Mouse (Mus musculus) forebrain, embryonic 14.5 days (tissue): ENCODE data around the gene Aatf. TPM values are rescaled to one million over a fixed set of nuclear protein-coding genes. Genes with fewer than 3 reads are reported as not detected.
"Not testable (repeated sequence)": the region's sequence is repeated elsewhere in the genome, so short reads cannot be mapped to it uniquely, and the experiment has no call there.

Experiments used
- ATAC-seq: fragments of 200-750 bp; cut with Nextera tagmentation; 2 replicates; pipeline ENCODE4 v1.8.0; 2017; ENCODE audit warnings: mild to moderate bottlenecking, moderate library complexity
- DNase-seq: peaks from one replicate; pipeline ENCODE4 v3.0.0-alpha.2; 2015; ENCODE audit warnings: low spot score
- H3K27ac ChIP-seq: fragments of 300-500 bp; sonication (generic); 2 replicates; pipeline ENCODE4 v1.5.1; 2014; ENCODE audit warnings: low read depth, mild to moderate bottlenecking, control low read depth, low read length, moderate library complexity
- H3K27me3 ChIP-seq: fragments of 300-500 bp; sonication (generic); replicated peaks from 2 replicates; pipeline ENCODE4 v1.6.1; 2014; ENCODE audit warnings: low read length, control low read depth, mixed read lengths; ENCODE audit not compliant: control insufficient read depth, insufficient read depth
- H3K36me3 ChIP-seq: fragments of 300-500 bp; sonication (generic); 2 replicates; pipeline ENCODE4 v1.6.1; 2014; ENCODE audit warnings: low read length, control low read depth; ENCODE audit not compliant: control insufficient read depth, insufficient read depth
- H3K4me1 ChIP-seq: fragments of 300-500 bp; sonication (generic); 2 replicates; pipeline ENCODE4 v1.6.1; 2014; ENCODE audit warnings: antibody characterized with exemption, low read length, control low read depth; ENCODE audit not compliant: control insufficient read depth, insufficient read depth
- H3K4me2 ChIP-seq: fragments of 300-500 bp; sonication (generic); 2 replicates; pipeline ENCODE4 v1.6.1; 2014; ENCODE audit warnings: mild to moderate bottlenecking, control low read depth, low read length
- H3K4me3 ChIP-seq: fragments of 300-500 bp; sonication (generic); 2 replicates; pipeline ENCODE4 v1.5.1; 2014; ENCODE audit warnings: low read depth, low read length, control low read depth
- H3K9ac ChIP-seq: fragments of 300-500 bp; sonication (generic); 2 replicates; pipeline ENCODE4 v1.6.1; 2014; ENCODE audit warnings: mild to moderate bottlenecking, low read length, control low read depth, moderate library complexity
- H3K9me3 ChIP-seq: fragments of 300-500 bp; sonication (generic); replicated peaks from 2 replicates; pipeline ENCODE4 v1.6.1; 2016; ENCODE audit warnings: low read length, control low read depth, mixed read lengths; ENCODE audit not compliant: control insufficient read depth
- WGBS: fragments of 180-500 bp; shearing (Covaris S2); extraction: QIAGEN DNeasy Blood & Tissue Kit; methylation state at CpG from one replicate; pipeline ENCODE4 v1.1.7; 2014; 5-methylcytosine and 5-hydroxymethylcytosine counted together
- polyA plus RNA-seq: library from polyadenylated mRNA; unstranded; fragments of >200 nt; fragmentation: Nextera tagmentation; extraction: Ambion mirVana; gene quantifications from 2 replicates; pipeline ENCODE4 v1.2.1, GENCODE M21; 2014

The Aatf gene
- polyA plus RNA-seq, 1 experiment from 2014 or later = 45.5 TPM

DNA sequence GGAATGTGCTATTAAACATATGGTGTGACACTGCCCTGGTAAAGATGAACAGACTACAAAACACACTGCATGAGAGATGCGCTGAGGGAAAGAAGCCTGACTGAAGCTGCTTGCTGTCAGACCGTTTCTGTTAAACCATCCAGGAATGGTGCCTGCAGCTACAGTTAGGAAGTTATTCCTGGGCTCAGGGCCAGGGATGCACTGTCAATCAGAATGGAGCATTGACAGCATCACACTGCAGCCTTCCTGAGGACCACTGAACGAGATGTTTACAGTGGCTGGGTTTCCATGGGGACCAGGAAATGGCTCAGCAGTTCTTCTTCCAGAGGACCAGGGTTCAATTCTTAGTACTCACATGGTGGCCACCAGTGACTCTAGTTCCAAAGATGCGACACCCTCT is 102.9 kb downstream of the Aatf start:
- Histone ChIP-seq H3K36me3 (no peaks in the 10 kb centered on the region), H3K9ac (no peak overlapping the region), H3K27ac (no peak overlapping the region), H3K4me1 (peaks cover 8% of the 10 kb centered on the region), H3K9me3 (no peaks in the 10 kb centered on the region), H3K4me3 (no peak overlapping the region), H3K4me2 (no peak overlapping the region), H3K27me3 (no peaks in the 10 kb centered on the region)
- 51% methylated on average over 4 of the region's 4 CpGs for WGBS
- DNase-seq (peak; percentile 75), ATAC-seq (peak; percentile 32; the same call in 1 of the 2 replicates)

DNA sequence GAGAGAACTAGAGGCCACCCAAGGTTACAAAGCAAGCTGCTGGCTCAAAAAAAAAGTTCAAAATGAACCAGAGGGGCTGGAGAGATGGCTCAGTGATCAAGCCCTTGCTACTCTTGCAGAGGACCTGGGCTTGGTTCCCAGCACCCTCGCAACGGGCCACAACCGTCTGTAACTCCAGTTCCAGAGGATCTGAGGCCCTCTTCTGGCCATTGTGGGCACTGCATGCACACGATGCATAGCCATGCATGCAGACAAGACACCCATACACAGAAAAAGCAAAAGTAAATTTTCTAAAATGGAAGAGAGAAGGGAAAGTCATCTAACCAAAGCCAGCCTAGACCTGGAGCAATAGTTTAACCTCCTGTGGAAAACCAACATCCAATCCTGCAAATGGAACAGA is 106.6 kb downstream of the Aatf start:
- H3K36me3 ChIP-seq = no peaks in the 10 kb centered on the region
- no peaks in the 10 kb centered on the region for H3K4me1 ChIP-seq
- H3K27me3 ChIP-seq = no peaks in the 10 kb centered on the region
- ATAC-seq = no peak
- 95% methylated on average over 4 of the region's 4 CpGs for WGBS
- no peak for DNase-seq
- no peak overlapping the region for H3K9ac ChIP-seq
- no peak overlapping the region for H3K4me2 ChIP-seq
- H3K4me3 ChIP-seq = no peak overlapping the region
- no peak overlapping the region for H3K27ac ChIP-seq
- no peaks in the 10 kb centered on the region for H3K9me3 ChIP-seq

DNA sequence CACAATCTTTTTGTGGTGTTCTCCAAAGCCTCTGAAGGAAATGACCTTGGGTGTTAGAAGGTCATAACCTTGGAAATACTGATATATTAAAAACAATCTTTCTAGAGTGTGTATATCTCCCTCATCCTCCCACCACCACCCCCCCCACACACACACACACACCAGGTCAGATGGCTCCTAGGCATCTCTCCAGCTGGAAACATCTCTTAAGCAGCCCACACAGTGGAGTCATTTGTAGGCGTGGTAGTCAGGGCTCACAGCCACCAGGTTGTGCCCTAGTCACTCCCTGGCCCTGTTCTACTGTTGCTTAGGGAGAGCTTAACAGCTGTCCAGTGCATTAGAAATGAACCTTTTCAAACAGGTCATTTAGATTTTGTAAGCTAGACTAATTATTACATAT is 118.3 kb downstream of the Aatf start:
- ATAC-seq = no peak
- WGBS = 77% methylated on average over 1 of the region's 1 CpGs
- no peaks in the 10 kb centered on the region for H3K9me3 ChIP-seq

DNA sequence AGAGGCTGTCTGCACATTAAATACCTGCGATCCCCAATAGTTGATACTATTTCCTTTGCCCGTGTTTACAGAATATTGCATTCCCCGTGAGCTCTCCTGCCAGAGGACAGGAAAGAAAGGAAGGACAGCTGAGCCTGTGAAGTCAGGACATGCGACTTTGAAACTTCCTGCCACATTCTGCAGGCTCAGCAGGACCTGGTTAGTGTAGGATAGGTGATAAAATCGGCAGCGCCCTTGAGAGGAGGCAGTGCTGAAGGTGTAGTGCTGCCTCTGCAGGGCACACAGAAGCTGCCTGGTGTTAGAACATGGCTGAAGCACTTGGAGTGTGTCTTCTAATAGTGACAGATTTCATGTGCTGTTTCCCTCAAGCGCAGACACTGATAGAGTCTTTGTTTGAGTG is 119.8 kb downstream of the Aatf start:
- no peaks in the 10 kb centered on the region for H3K9me3 ChIP-seq
- H3K36me3 ChIP-seq = peaks cover 37% of the 10 kb centered on the region
- no peaks in the 10 kb centered on the region; the same call in 1 of the 2 replicates for H3K4me1 ChIP-seq
- no peak overlapping the region for H3K27ac ChIP-seq
- no peak overlapping the region for H3K4me2 ChIP-seq
- DNase-seq = no peak
- no peak for ATAC-seq
- H3K9ac ChIP-seq = no peak overlapping the region
- H3K4me3 ChIP-seq = no peak overlapping the region
- 87% methylated on average over 7 of the region's 7 CpGs for WGBS
- no peaks in the 10 kb centered on the region for H3K27me3 ChIP-seq

More for the DNA sequence above, 118.3 kb downstream of the Aatf start:
- Histone ChIP-seq H3K27me3 (no peaks in the 10 kb centered on the region), H3K4me1 (no peaks in the 10 kb centered on the region; the same call in 1 of the 2 replicates), H3K36me3 (peaks cover 40% of the 10 kb centered on the region), H3K4me3 (no peak overlapping the region), H3K4me2 (no peak overlapping the region), H3K27ac (no peak overlapping the region), H3K9ac (no peak overlapping the region)
- DNase-seq = no peak

DNA sequence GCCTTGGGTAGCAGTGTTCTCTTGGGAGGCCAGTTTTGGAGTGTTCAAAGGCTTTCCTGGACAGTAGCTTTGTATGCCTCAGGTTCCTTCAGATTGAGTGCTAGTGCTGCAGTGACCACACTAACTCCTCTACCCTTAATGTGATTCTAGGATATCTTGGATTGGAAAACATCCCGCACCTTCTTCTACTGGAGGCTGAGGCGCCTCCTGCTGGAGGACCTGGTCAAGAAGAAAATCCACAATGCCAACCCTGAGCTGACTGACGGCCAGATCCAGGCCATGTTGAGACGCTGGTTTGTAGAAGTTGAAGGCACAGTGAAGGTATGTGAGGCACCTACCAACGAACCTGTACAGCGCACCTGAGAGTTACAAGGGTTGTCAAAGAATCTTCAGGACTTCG is 121.3 kb downstream of the Aatf start:
- not testable (repeated sequence) for H3K27ac ChIP-seq, H3K9me3 ChIP-seq, ATAC-seq, DNase-seq, H3K4me1 ChIP-seq, H3K27me3 ChIP-seq, H3K9ac ChIP-seq, H3K4me2 ChIP-seq, H3K4me3 ChIP-seq
- peaks cover 27% of the 10 kb centered on the region for H3K36me3 ChIP-seq
- 83% methylated on average over 7 of the region's 7 CpGs for WGBS

DNA sequence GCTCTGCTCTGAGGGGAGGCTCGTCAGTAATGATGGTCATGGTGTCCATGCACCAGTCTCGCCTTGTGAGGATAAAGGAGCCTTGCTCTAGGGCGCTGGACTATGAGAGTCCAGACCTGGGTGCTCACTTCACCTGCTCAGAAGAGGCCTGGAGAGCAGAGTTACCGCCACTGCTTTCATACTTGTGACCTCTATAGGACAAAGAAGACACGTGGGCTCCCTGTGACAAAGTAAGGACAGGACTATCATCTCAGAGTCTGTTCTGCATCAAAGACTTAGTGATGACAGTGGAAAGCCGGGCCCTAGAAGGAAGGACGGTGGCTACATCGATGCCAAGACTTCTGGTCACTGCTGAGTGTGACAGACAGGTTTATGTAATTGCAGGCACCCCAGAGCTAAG is 122.2 kb downstream of the Aatf start:
- DNase-seq (no peak), ATAC-seq (no peak)
- WGBS = 87% methylated on average over 8 of the region's 8 CpGs
- H3K9ac ChIP-seq = no peak overlapping the region
- no peak overlapping the region for H3K27ac ChIP-seq
- H3K36me3 ChIP-seq = peaks cover 30% of the 10 kb centered on the region
- H3K9me3 ChIP-seq = no peaks in the 10 kb centered on the region
- no peak overlapping the region for H3K4me2 ChIP-seq
- no peak overlapping the region for H3K4me3 ChIP-seq
- H3K4me1 ChIP-seq = no peaks in the 10 kb centered on the region
- no peaks in the 10 kb centered on the region for H3K27me3 ChIP-seq

DNA sequence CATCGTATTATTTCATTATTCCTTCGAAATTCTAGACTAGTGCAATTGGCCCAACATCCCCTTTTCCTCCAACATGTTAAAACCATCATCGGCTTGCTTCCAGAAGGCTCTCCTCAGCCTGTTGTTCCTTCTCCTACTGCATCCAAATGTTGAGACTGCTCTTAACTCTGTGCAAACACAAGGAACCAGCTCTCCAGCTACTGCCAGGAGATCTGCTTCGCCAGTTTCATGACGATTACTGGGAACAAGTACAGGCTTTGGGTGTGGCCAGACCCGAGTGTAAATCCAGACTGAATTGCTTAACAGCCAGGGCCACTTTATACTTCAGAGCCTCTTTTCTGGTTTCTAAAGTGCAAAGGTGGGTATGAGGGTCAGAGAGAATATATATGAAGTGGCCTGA is 124.0 kb downstream of the Aatf start:
- peaks cover 34% of the 10 kb centered on the region for H3K36me3 ChIP-seq
- WGBS = 85% methylated on average over 6 of the region's 6 CpGs
- ATAC-seq (no peak), DNase-seq (no peak)
- H3K4me1 ChIP-seq = no peaks in the 10 kb centered on the region
- no peak overlapping the region for H3K27ac ChIP-seq
- H3K9me3 ChIP-seq = no peaks in the 10 kb centered on the region
- no peak overlapping the region for H3K4me2 ChIP-seq
- H3K4me3 ChIP-seq = no peak overlapping the region
- no peak overlapping the region for H3K9ac ChIP-seq
- H3K27me3 ChIP-seq = no peaks in the 10 kb centered on the region

DNA sequence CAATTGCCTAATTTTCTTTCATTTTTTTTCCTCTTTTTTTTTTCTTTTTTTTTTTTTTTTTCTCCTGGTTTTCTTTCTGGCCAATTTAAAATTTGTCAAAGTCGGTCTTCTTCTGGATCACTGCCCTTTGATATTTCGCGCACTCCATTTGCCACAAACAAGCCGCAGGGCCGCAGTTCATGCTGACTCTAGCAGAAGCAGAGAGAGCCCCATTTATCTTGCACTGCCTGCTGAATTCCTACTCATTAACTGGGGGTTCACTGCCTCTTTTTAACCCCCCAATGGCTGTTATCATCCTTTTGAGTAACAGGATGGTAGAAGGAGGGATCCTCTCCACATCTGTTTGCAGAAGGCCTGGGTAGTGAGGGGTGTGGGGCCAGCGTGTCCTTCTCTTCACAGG is 129.4 kb downstream of the Aatf start:
- H3K27me3 ChIP-seq = no peaks in the 10 kb centered on the region
- no peaks in the 10 kb centered on the region for H3K9me3 ChIP-seq
- H3K4me3 ChIP-seq = no peak overlapping the region
- H3K27ac ChIP-seq = no peak overlapping the region
- H3K4me1 ChIP-seq = peaks cover 7% of the 10 kb centered on the region; the same call in 1 of the 2 replicates
- H3K4me2 ChIP-seq = no peak overlapping the region
- ATAC-seq (no peak), DNase-seq (no peak)
- peaks cover 7% of the 10 kb centered on the region for H3K36me3 ChIP-seq
- 40% methylated on average over 6 of the region's 6 CpGs for WGBS
- no peak overlapping the region for H3K9ac ChIP-seq

DNA sequence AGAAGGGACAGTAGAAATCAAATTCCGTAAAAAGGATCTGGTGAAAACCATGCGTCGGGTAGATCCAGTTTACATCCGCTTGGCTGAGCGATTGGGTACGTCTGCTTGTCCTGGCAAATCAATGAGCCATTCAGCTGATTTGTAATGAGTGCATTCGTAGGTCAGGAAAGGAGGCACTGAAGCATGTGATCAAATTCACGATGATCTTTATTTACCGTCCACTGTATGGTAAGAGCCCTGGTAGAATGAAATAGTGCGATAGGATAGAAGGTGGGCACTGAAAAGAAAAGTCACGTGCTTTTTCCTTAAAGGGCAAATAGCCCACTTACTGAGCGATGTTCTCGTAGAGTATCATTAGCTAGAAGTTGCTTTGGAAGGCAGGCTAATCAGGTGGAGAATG is 130.9 kb downstream of the Aatf start:
- peak; percentile 66 for ATAC-seq

More for the DNA sequence above, 130.9 kb downstream of the Aatf start:
- H3K36me3 ChIP-seq = peaks cover 7% of the 10 kb centered on the region
- H3K4me1 ChIP-seq = peaks cover 7% of the 10 kb centered on the region; the same call in 1 of the 2 replicates
- no peaks in the 10 kb centered on the region for H3K9me3 ChIP-seq
- no peak overlapping the region for H3K4me3 ChIP-seq
- H3K4me2 ChIP-seq = 0 out of 2 replicates have a peak overlapping the region, but pooled peaks have one; percentile 12
- no peak overlapping the region for H3K27ac ChIP-seq
- H3K27me3 ChIP-seq = no peaks in the 10 kb centered on the region
- DNase-seq = peak; percentile 51
- 13% methylated on average over 13 of the region's 13 CpGs for WGBS
- H3K9ac ChIP-seq = no peak overlapping the region
